Mouse (Mus musculus) limb, embryonic 14.5 days (tissue): ENCODE data around the gene Prrt4. TPM values are rescaled to one million over a fixed set of nuclear protein-coding genes. Genes with fewer than 3 reads are reported as not detected.

Experiments used
- ATAC-seq: fragments of 200-750 bp; cut with Nextera tagmentation; 2 replicates; pipeline ENCODE4 v1.8.0; 2017; ENCODE audit warnings: low read depth, moderate number of reproducible peaks, moderate TSS enrichment; ENCODE audit not compliant: low FRiP score
- DNase-seq: peaks from one replicate; pipeline ENCODE4 v3.0.0-alpha.2; 2015; ENCODE audit warnings: low spot score
- H3K27ac ChIP-seq: fragments of 300-500 bp; sonication (generic); replicated peaks from 2 replicates; pipeline ENCODE4 v1.5.1; 2014; ENCODE audit warnings: low read depth, mild to moderate bottlenecking, low read length, moderate library complexity, mixed read lengths
- H3K27me3 ChIP-seq: fragments of 300-500 bp; sonication (generic); 2 replicates; pipeline ENCODE4 v1.6.1; 2014; ENCODE audit warnings: low read length, mixed read lengths; ENCODE audit not compliant: control insufficient read depth, insufficient read depth
- H3K36me3 ChIP-seq: fragments of 300-500 bp; sonication (generic); 2 replicates; pipeline ENCODE4 v1.6.1; 2014; ENCODE audit warnings: mild to moderate bottlenecking, low read length, moderate library complexity, mixed read lengths; ENCODE audit not compliant: control insufficient read depth, insufficient read depth
- H3K4me1 ChIP-seq: fragments of 300-500 bp; sonication (generic); 2 replicates; pipeline ENCODE4 v1.6.1; 2014; ENCODE audit warnings: antibody characterized with exemption, low read length, mixed read lengths; ENCODE audit not compliant: control insufficient read depth, insufficient read depth
- H3K4me2 ChIP-seq: fragments of 300-500 bp; sonication (generic); replicated peaks from 2 replicates; pipeline ENCODE4 v1.6.1; 2014; ENCODE audit warnings: low read depth, mild to moderate bottlenecking, low read length, moderate library complexity; ENCODE audit not compliant: severe bottlenecking
- H3K4me3 ChIP-seq: fragments of 300-500 bp; sonication (generic); replicated peaks from 2 replicates; pipeline ENCODE4 v1.5.1; 2014; ENCODE audit warnings: low read length
- H3K9ac ChIP-seq: fragments of 300-500 bp; sonication (generic); 2 replicates; pipeline ENCODE4 v1.6.1; 2014; ENCODE audit warnings: mild to moderate bottlenecking, low read depth, low read length, moderate library complexity; ENCODE audit not compliant: severe bottlenecking
- H3K9me3 ChIP-seq: fragments of 300-500 bp; sonication (generic); 2 replicates; pipeline ENCODE4 v1.6.1; 2016; ENCODE audit warnings: low read length; ENCODE audit not compliant: control insufficient read depth
- POLR2A ChIP-seq: fragments of 200-500 bp; IDR thresholded peaks from 2 replicates; pipeline ENCODE4 v1.8.0; 2012; ENCODE audit warnings: inconsistent platforms, mild to moderate bottlenecking, moderate library complexity, borderline replicate concordance; ENCODE audit not compliant: insufficient read depth, insufficient read length; ENCODE audit errors: extremely low read depth
- WGBS: fragments of 180-500 bp; shearing (Covaris S2); extraction: QIAGEN DNeasy Blood & Tissue Kit; methylation state at CpG from one replicate; pipeline ENCODE4 v1.1.7; 2014; 5-methylcytosine and 5-hydroxymethylcytosine counted together
- polyA plus RNA-seq, 2 experiments: library from polyadenylated mRNA; depleted of rRNA in 1 of 2; stranded (reverse) in 1 of 2; unstranded in 1 of 2; fragments of >200 nt; fragmentation: Nextera tagmentation in 1 of 2; extraction: Ambion mirVana in 1 of 2; gene quantifications; 2 replicates each; pipeline versions ENCODE4 v1.2.1 to v1.2.3; 2012 to 2014

The Prrt4 gene
- polyA plus RNA-seq, 2 experiments, result 0.92 to 1.2 TPM

DNA sequence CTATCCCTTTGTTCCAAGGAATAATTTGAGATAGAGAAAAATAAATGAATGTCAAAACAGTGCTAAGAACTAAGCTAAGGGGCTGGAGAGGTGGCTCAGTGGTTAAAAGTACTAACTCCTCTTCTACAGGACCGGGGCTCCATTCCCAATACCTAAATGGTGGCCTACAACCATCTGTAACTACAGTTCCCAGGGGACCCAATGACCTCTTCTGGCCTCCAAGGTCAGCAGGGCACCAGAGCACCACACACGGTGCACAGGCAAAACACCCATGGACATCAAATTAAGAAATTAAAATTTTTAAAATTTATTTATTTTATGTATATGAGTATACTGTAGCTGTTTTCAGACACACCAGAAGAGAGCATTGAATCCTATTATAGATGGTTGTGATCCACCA, 18.6 kb downstream of the Prrt4 start:
- ATAC-seq, result no peak

DNA sequence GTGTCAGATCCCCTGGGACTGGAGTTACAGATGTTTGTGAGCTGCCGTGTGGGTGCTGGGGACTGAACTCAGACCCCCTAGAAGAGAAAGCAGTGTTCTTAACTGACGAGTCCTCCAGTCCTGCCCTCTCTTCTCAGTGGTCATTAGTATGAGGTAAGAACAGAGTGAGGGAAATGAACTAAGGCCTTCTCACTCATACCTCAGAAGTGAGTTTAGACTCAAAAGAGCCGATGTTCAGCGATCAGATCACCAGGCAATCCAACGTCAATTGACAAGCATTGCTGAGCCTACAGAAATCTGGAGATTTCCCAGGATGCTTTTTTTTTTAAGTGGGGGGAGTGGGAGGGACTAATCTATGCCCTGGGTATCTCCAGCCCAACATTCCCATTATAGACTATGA, 23.1 kb downstream of the Prrt4 start:
- Histone ChIP-seq H3K4me2 (no peak overlapping the region), H3K9me3 (no peaks in the 10 kb centered on the region), H3K9ac (no peak overlapping the region), H3K4me3 (no peak overlapping the region), H3K27me3 (no peaks in the 10 kb centered on the region), H3K27ac (no peak overlapping the region), H3K36me3 (peaks cover 80% of the 10 kb centered on the region), H3K4me1 (no peaks in the 10 kb centered on the region)
- DNase-seq (no peak), ATAC-seq (no peak)
- TF ChIP-seq POLR2A, result no peak
- 92% methylated on average over 5 of the region's 5 CpGs for WGBS

More for the DNA sequence above, 18.6 kb downstream of the Prrt4 start:
- Histone ChIP-seq H3K4me2 (no peak overlapping the region), H3K4me3 (no peak overlapping the region), H3K4me1 (peaks cover 5% of the 10 kb centered on the region; the same call in 1 of the 2 replicates), H3K9ac (no peak overlapping the region), H3K27ac (no peak overlapping the region), H3K27me3 (no peaks in the 10 kb centered on the region), H3K9me3 (no peaks in the 10 kb centered on the region), H3K36me3 (peaks cover 42% of the 10 kb centered on the region)
- TF ChIP-seq POLR2A, result no peak
- 95% methylated on average over 2 of the region's 2 CpGs for WGBS
- DNase-seq, result no peak

DNA sequence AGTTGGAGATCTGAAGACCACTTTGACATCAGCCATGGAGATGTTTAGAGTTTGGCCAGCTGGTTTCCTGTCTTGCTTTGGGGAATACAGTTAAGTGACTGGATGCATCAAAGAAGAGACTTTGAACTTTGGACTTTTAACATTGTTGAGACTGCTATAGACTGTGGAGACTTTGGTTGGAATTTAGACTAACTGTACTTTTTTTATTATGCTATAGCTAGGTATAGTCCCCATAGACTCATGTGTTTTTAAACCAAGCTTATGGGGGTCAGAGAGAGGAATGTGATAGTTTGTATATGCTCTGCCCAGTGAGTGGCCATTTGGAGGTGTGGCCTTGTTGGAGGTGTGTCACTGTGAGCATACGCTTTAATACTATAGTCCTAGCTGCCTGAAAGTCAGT, 29.4 kb downstream of the Prrt4 start:
- H3K9ac ChIP-seq, result no peak overlapping the region
- WGBS, result 94% methylated on average over 1 of the region's 1 CpGs
- no peak overlapping the region for H3K27ac ChIP-seq
- ATAC-seq (no peak), DNase-seq (no peak)
- no peaks in the 10 kb centered on the region for H3K9me3 ChIP-seq
- H3K4me2 ChIP-seq, result no peak overlapping the region
- H3K36me3 ChIP-seq, result peaks cover 58% of the 10 kb centered on the region
- no peak for TF ChIP-seq POLR2A
- no peak overlapping the region for H3K4me3 ChIP-seq
- H3K27me3 ChIP-seq, result no peaks in the 10 kb centered on the region
- H3K4me1 ChIP-seq, result no peaks in the 10 kb centered on the region

DNA sequence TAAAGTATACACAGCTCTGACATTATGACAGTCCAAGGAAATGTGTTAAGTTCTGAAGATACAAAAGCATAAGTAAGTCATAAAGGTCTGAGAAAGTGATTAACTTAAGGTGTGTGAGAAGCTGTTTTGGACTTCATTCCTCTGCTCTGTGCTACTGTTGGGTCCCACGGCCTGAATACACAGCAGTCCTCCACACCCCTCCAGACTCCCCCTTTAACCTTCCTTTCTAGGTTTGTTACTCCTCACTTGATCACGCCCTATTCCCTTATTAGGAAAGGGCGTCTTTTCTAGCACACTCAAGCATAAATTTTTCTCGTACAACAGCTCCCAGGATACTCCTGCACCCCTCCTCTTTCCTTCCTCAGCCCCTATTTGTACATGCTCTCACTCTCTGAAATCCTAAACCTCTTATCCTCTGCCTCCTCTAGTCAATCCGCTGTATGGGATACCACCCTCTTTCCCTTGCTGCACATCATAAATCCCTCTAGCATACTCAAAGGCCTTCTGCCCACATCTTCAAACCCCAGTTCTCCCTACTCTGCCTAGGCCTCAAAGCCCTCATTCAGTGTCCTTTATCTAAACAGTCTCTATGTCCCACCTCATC, 31.9 kb downstream of the Prrt4 start:
- 80% methylated on average over 5 of the region's 5 CpGs for WGBS
- TF ChIP-seq POLR2A, result no peak
- no peak for ATAC-seq
- Histone ChIP-seq H3K27me3 (no peaks in the 10 kb centered on the region), H3K9ac (no peak overlapping the region), H3K4me1 (no peaks in the 10 kb centered on the region), H3K4me3 (no peak overlapping the region), H3K36me3 (peaks cover 40% of the 10 kb centered on the region), H3K9me3 (no peaks in the 10 kb centered on the region), H3K27ac (no peak overlapping the region), H3K4me2 (no peak overlapping the region)
- no peak for DNase-seq

DNA sequence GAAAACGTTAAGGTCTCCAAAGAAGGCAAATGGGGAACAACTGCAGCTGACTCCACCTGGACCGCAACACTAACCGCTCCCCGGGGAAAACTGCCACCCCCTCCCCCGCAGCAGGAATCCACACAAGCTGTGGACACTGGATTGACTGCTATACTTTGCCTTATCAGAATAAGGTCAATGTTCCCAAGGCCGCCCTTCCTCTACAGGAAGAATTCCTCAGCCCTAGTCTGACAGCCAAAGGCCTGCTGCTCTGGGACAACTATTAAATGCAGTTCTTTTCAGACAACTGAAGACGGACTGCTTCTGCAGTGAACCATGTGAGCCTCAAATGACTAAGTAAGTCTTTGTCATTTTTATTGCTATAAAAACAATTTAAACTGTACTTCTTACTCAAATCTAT, 32.7 kb downstream of the Prrt4 start:
- DNase-seq (no peak), ATAC-seq (no peak; the same call in 1 of the 2 replicates)
- H3K4me2 ChIP-seq, result no peak overlapping the region
- 64% methylated on average over 7 of the region's 7 CpGs for WGBS
- no peaks in the 10 kb centered on the region for H3K4me1 ChIP-seq
- H3K4me3 ChIP-seq, result no peak overlapping the region
- H3K36me3 ChIP-seq, result peaks cover 37% of the 10 kb centered on the region
- no peaks in the 10 kb centered on the region for H3K9me3 ChIP-seq
- TF ChIP-seq POLR2A, result no peak
- no peak overlapping the region for H3K9ac ChIP-seq
- no peaks in the 10 kb centered on the region for H3K27me3 ChIP-seq
- no peak overlapping the region for H3K27ac ChIP-seq
